Mouse (Mus musculus): Measurements from ENCODE around the gene Krt13. TPM values are rescaled to one million over a fixed set of nuclear protein-coding genes. Genes with fewer than 3 reads are reported as not detected.

Gene Krt13
- total RNA-seq, 2 experiments from 2014 or later: not detected

GRCm38 (mm10) chr11:100113742-100114029 is 7.7 kb downstream of the Krt13 start:
- no peak for DNase-seq (ENCODE audit: low spot score in 2 of 2)

- DNase-seq (ENCODE audit: low spot score in 2 of 2): no peak
Observed at GRCm38 (mm10) chr11:100112935-100113741, 8.2 kb downstream of the Krt13 start.

- DNase-seq (ENCODE audit: low spot score in 2 of 2): no peak
Observed at GRCm38 (mm10) chr11:100105576-100106122, 15.7 kb downstream of the Krt13 start, which contains the start of gene Krt36. Gene Krt36 (minus strand): TSS chr11:100105626.

- DNase-seq (ENCODE audit: low spot score in 2 of 2): no peak
Observed at GRCm38 (mm10) chr11:100102693-100103429, 18.5 kb downstream of the Krt13 start.

- no peak for DNase-seq (ENCODE audit: low spot score in 2 of 2)
Observed at GRCm38 (mm10) chr11:100100391-100100790, 21.0 kb downstream of the Krt13 start.

- DNase-seq (ENCODE audit: low spot score in 2 of 2): no peak
Observed at GRCm38 (mm10) chr11:100097819-100098218, 23.5 kb downstream of the Krt13 start.

- no peak for DNase-seq (ENCODE audit: low spot score in 2 of 2)
Observed at GRCm38 (mm10) chr11:100096141-100096540, 25.2 kb downstream of the Krt13 start, which contains the start of gene Krt35. Gene Krt35 (minus strand): TSS chr11:100096241.

- DNase-seq (ENCODE audit: low spot score in 2 of 2): no peak
Observed at GRCm38 (mm10) chr11:100088378-100089025, 32.9 kb downstream of the Krt13 start.

GRCm38 (mm10) chr11:100087861-100088260 is 33.5 kb downstream of the Krt13 start, which contains the start of gene Krt32:
Gene Krt32 (minus strand): TSS chr11:100088226.
- no peak for DNase-seq (ENCODE audit: low spot score in 2 of 2)

- no peak for DNase-seq (ENCODE audit: low spot score in 2 of 2)
Observed at GRCm38 (mm10) chr11:100073873-100074272, 47.5 kb downstream of the Krt13 start.

Other genes starting within 250 kb of the Krt13 start
- not detected for gene Krtap9-1, start 248.2 kb downstream of the Krt13 start, total RNA-seq (2021)
- gene Gm11567, start 242.4 kb downstream of the Krt13 start, total RNA-seq (2021): not detected
- gene Krtap31-1, start 213.6 kb downstream of the Krt13 start, total RNA-seq (2021): not detected
- not detected for gene Gm11565, start 206.8 kb downstream of the Krt13 start, total RNA-seq (2021)
- gene Krtap31-2, start 185.3 kb downstream of the Krt13 start, total RNA-seq (2021): not detected
- gene Krtap9-5, start 173.1 kb downstream of the Krt13 start, total RNA-seq (2021): not detected
- not detected for gene Krtap29-1, start 142.5 kb downstream of the Krt13 start, total RNA-seq (2021)
- gene Krtap16-1, start 135.0 kb downstream of the Krt13 start, total RNA-seq (2021): not detected
- gene Krtap17-1, start 127.6 kb downstream of the Krt13 start, total RNA-seq (2021): not detected
- not detected for gene Krt33a, start 105.4 kb downstream of the Krt13 start, total RNA-seq (2021)
- gene Krt33b, start 91.7 kb downstream of the Krt13 start, total RNA-seq (2021): not detected
- not detected for gene Krt34, start 80.0 kb downstream of the Krt13 start, total RNA-seq (2021)
- not detected for gene Krt31, start 71.0 kb downstream of the Krt13 start, total RNA-seq (2021)
- gene Krt32, start 33.3 kb downstream of the Krt13 start, total RNA-seq (2021): not detected
- gene Krt35, start 25.3 kb downstream of the Krt13 start, total RNA-seq (2021): not detected
- gene Krt36, start 15.9 kb downstream of the Krt13 start, total RNA-seq (2021): not detected
- gene Krt15, start 14.4 kb upstream of the Krt13 start, total RNA-seq (2021): 1 to 10 TPM in 1 of 2 experiments, under 1 TPM in 1; 0.55 to 1.2 TPM
- under 1 TPM; 0.48 to 0.81 TPM for gene Krt19, start 27.1 kb upstream of the Krt13 start, total RNA-seq (2021)
- gene Krt9, start 71.7 kb upstream of the Krt13 start, total RNA-seq (2021): 1 to 10 TPM; 1.8 to 2.1 TPM
- gene Krt14, start 86.0 kb upstream of the Krt13 start, total RNA-seq (2021): not detected
- gene Krt16, start 127.3 kb upstream of the Krt13 start, total RNA-seq (2021): not detected
- gene Krt17, start 139.5 kb upstream of the Krt13 start, total RNA-seq (2021): not detected
- not detected for gene Krt42, start 148.3 kb upstream of the Krt13 start, total RNA-seq (2021)
- 100 to 1,000 TPM; 704 to 721 TPM for gene Eif1, start 198.3 kb upstream of the Krt13 start, total RNA-seq (2021)
- not detected for gene Gast, start 212.8 kb upstream of the Krt13 start, total RNA-seq (2021)
- 100 to 1,000 TPM; 110 to 123 TPM for gene Hap1, start 234.6 kb upstream of the Krt13 start, total RNA-seq (2021)